Mouse (Mus musculus) olfactory bulb, adult 2 months (tissue): Measurements from ENCODE around the gene Trmt10b. TPM values are rescaled to one million over a fixed set of nuclear protein-coding genes. Genes with fewer than 3 reads are reported as not detected.

Experiments used
- H3K27ac ChIP-seq: fragments of 200-500 bp; 2 replicates; pipeline ENCODE4 v1.5.1; 2012; ENCODE audit warnings: low read depth, low read length; ENCODE audit not compliant: insufficient read depth
- H3K4me1 ChIP-seq: fragments of 200-500 bp; 2 replicates; pipeline ENCODE4 v1.6.1; 2012; ENCODE audit warnings: low read length; ENCODE audit not compliant: control insufficient read depth, insufficient read depth
- H3K4me3 ChIP-seq: fragments of 200-500 bp; 2 replicates; pipeline ENCODE4 v1.5.1; 2012; ENCODE audit warnings: mild to moderate bottlenecking, low read depth, low read length, moderate library complexity; ENCODE audit not compliant: insufficient read depth
- CTCF ChIP-seq: fragments of 200-500 bp; IDR thresholded peaks from 2 replicates; pipeline ENCODE4 v1.5.1; 2012; ENCODE audit warnings: low read depth, mild to moderate bottlenecking, low read length, moderate library complexity; ENCODE audit not compliant: insufficient read depth
- POLR2A ChIP-seq: fragments of 200-500 bp; IDR thresholded peaks from 2 replicates; pipeline ENCODE4 v1.6.1; 2012; ENCODE audit warnings: mild to moderate bottlenecking, low read depth, low read length, moderate library complexity; ENCODE audit not compliant: insufficient read depth
- WGBS: fragments of 180-500 bp; shearing (Covaris S2); methylation state at CpG from one replicate; pipeline ENCODE4 v1.1.7; 2018; 5-methylcytosine and 5-hydroxymethylcytosine counted together
- polyA plus RNA-seq: library from polyadenylated mRNA; stranded (reverse); fragments of >200 nt; gene quantifications from 2 replicates; pipeline ENCODE4 v1.2.4, GENCODE M21; 2012; ENCODE audit warnings: low replicate concordance; ENCODE audit not compliant: missing spikeins, insufficient read depth, insufficient read length

Gene Trmt10b
- polyA plus RNA-seq, 1 experiment = not detected

GRCm38 (mm10) chr4:45275770-45276169 lies 21.2 kb upstream of the Trmt10b start:
- H3K4me3 ChIP-seq = no peak overlapping the region
- no peak for TF ChIP-seq CTCF
- TF ChIP-seq POLR2A = no peak
- 84% methylated on average over 8 of the region's 8 CpGs for WGBS
- no peak overlapping the region for H3K27ac ChIP-seq
- no peaks in the 10 kb centered on the region for H3K4me1 ChIP-seq

- WGBS = 62% methylated on average over 8 of the region's 8 CpGs
- H3K4me3 ChIP-seq = no peak overlapping the region
- H3K27ac ChIP-seq = no peak overlapping the region
- peak; percentile 6; the same call in 1 of the 2 replicates for TF ChIP-seq CTCF
- TF ChIP-seq POLR2A = no peak
- H3K4me1 ChIP-seq = no peaks in the 10 kb centered on the region
These were observed 17.6 kb upstream of the Trmt10b start for GRCm38 (mm10) chr4:45279292-45279691.

- Histone ChIP-seq H3K4me3 (no peak overlapping the region), H3K27ac (no peak overlapping the region), H3K4me1 (no peaks in the 10 kb centered on the region)
- WGBS = 14% methylated on average over 4 of the region's 4 CpGs
- no peak for TF ChIP-seq POLR2A
- no peak for TF ChIP-seq CTCF
These were observed 16.9 kb upstream of the Trmt10b start for GRCm38 (mm10) chr4:45279981-45280548.

GRCm38 (mm10) chr4:45286318-45286717 lies 10.6 kb upstream of the Trmt10b start:
- WGBS = 48% methylated on average over 3 of the region's 3 CpGs
- H3K27ac ChIP-seq = no peak overlapping the region
- no peaks in the 10 kb centered on the region for H3K4me1 ChIP-seq
- no peak overlapping the region for H3K4me3 ChIP-seq
- TF ChIP-seq CTCF = no peak
- no peak for TF ChIP-seq POLR2A

DNA sequence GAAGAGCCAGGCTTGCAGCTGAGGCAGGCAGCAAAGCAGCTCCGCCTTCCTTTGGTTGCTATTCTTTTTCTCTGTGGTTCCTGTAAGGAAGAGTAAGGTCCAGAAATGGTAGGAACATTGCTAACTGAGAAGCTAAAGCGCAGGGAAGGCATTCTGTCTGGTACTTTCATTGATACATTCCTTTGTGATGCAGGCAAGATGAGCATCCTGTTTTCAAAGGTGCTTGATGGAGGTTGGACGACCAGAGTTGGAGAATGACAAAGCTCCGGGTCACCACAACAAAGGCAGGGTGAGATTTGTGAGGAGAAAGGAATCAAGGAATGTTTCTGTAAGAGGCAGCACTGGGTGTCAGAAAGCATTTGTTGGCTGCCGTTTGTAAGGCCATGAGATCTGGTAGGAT lies 9.0 kb upstream of the Trmt10b start:
- 81% methylated on average over 5 of the region's 5 CpGs for WGBS
- no peak overlapping the region for H3K27ac ChIP-seq
- TF ChIP-seq POLR2A (no peak), CTCF (no peak)
- no peaks in the 10 kb centered on the region for H3K4me1 ChIP-seq
- H3K4me3 ChIP-seq = no peak overlapping the region

DNA sequence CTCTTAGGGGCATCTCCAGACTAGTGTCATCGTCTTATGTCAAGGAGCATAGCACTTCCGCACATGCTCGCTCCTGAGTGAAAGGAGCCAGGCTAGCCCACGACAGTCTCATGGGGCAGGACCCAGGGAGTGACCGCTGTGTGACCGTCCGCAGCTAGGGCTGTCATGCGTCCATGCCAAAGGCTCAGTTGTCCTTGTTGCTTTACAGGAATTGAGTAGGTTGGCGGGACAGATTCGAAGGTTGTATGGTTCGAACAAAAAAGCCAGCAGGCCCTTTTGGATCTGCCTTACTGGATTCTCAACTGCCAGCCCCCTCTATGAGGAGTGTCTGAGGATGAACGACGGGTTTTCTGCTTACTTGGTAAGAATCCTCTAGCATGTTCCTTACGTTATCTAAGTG lies 8.6 kb downstream of the Trmt10b start:
- Histone ChIP-seq H3K4me1 (no peaks in the 10 kb centered on the region), H3K4me3 (no peak overlapping the region), H3K27ac (no peak overlapping the region)
- no peak for TF ChIP-seq CTCF
- no peak for TF ChIP-seq POLR2A
- WGBS = 97% methylated on average over 14 of the region's 14 CpGs

DNA sequence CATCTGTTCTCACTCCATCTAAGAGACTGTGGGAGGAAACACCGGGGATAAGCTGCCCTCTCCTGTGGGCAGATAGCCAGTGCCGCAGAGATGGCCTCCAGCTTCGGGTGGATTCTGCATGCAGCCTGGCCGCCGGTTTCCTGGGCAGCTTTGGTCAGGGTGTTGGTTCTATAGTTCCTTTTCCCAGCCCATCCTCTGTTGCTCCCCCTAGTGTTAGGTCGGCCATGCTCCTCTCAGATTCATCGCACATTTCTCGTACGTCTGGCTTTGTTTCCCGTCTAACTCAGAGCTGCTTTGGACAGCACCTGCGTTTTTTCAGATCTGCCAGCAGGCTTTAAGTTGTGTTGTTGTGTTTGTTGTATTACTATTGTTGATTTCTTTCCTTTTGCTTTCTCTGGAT lies 11.1 kb downstream of the Trmt10b start:
- 28% methylated on average over 11 of the region's 11 CpGs for WGBS
- Histone ChIP-seq H3K4me1 (no peaks in the 10 kb centered on the region), H3K4me3 (no peak overlapping the region), H3K27ac (no peak overlapping the region)
- TF ChIP-seq CTCF (peak; percentile 13; the same call in 1 of the 2 replicates), POLR2A (no peak)

GRCm38 (mm10) chr4:45308606-45309005 lies 11.7 kb downstream of the Trmt10b start:
- Histone ChIP-seq H3K4me3 (no peak overlapping the region), H3K27ac (no peak overlapping the region), H3K4me1 (no peaks in the 10 kb centered on the region)
- no peak for TF ChIP-seq CTCF
- TF ChIP-seq POLR2A = no peak
- WGBS = 86% methylated on average over 6 of the region's 6 CpGs

DNA sequence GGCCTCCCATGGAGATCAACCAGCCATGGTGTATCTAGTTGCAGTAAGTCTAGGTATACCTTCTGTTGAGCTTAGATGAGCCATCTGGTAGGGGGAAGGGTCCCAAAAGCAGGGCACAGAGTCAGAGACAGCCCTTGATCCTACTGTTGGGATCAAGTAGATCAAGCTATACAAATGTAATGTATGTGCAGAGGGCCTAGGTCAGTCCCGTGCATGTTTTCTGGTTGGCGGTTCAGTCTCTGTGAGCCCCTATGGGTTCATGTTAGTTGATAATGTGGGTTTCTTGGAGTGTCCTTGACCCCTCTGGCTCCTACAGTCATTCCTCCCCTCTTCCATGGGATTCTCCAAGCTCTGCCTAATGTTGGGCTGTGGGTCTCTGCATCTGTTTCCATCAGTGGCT lies 14.1 kb downstream of the Trmt10b start:
- Histone ChIP-seq H3K4me3 (no peak overlapping the region), H3K27ac (no peak overlapping the region), H3K4me1 (no peaks in the 10 kb centered on the region)
- TF ChIP-seq POLR2A = no peak
- no peak for TF ChIP-seq CTCF
- 95% methylated on average over 2 of the region's 2 CpGs for WGBS
